Mouse (Mus musculus) left cerebral cortex, postnatal 4 days (tissue): Measurements from ENCODE around the gene Ttll12. TPM values are rescaled to one million over a fixed set of nuclear protein-coding genes. Genes with fewer than 3 reads are reported as not detected.

Source experiments
- DNase-seq: peaks from one replicate; pipeline ENCODE4 v3.0.0-alpha.2; 2022
- intact Hi-C: fragments of 180-260 bp; cut with DNase I; formaldehyde crosslinking; loops from one replicate; pipeline ENCODE4 v1.15.1; 2025
- total RNA-seq, 2 experiments: library from RNA; stranded (reverse); gene quantifications; 2 replicates each; pipeline ENCODE4 v1.2.3; 2021

Ttll12 gene
- total RNA-seq: 10 to 100 TPM; 28.4 to 30.8 TPM

GRCm38 (mm10) chr15:83594513-83595363, at the start of gene Ttll12:
TSS of gene Ttll12 (minus strand) at chr15:83595157.
- peak; percentile 98 for DNase-seq
- intact Hi-C loops: no loop called here

GRCm38 (mm10) chr15:83642518-83642917, 47.6 kb upstream of the Ttll12 start:
- no peak for DNase-seq
- intact Hi-C loops: no loop called here

DNA sequence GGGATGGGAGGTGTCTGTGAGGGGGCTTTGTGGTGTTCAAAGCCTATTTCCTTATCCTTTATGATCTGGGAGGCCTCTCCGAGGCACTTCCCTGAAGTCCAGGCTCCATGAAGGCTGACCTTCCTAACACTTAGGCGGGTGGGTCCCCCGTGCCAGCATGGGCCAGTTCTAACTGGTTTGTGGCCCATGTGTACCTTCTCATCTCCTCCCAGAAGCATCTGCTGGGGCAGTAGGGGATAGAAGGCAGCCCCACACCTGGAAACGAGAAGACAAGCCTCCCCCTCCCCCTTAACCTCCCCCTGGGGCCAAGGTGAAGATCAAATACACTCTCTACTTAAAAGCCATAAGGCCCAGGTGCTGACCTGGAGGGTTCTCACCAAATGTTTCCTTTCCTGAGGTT, 45.3 kb upstream of the Ttll12 start:
- intact Hi-C loops: no loop called here
- no peak for DNase-seq

DNA sequence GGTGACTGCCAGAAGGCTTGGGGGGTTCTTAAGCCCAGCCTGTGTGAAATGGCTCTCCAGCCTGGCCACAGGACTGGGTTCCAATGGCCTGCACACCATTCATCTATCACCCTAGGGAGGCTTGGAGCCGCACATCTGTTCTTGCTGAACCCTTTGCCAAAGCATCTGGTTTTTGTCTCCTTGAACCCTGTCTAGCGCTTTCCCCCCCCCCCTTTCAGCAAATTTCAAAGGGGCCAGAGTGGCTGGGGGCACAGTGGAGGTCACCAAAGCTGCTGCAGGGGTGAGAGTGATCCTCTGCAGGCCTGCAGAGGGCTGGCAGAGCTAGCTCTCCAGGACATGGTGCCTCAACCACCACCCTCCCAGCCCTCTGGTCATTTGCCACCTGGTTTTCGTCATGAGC, 44.2 kb upstream of the Ttll12 start:
- no peak for DNase-seq
- intact Hi-C loops: loop anchor here (10.0 kb wide), 1 partner anchor 116 kb away; no protein-coding TSS in a partner anchor

DNA sequence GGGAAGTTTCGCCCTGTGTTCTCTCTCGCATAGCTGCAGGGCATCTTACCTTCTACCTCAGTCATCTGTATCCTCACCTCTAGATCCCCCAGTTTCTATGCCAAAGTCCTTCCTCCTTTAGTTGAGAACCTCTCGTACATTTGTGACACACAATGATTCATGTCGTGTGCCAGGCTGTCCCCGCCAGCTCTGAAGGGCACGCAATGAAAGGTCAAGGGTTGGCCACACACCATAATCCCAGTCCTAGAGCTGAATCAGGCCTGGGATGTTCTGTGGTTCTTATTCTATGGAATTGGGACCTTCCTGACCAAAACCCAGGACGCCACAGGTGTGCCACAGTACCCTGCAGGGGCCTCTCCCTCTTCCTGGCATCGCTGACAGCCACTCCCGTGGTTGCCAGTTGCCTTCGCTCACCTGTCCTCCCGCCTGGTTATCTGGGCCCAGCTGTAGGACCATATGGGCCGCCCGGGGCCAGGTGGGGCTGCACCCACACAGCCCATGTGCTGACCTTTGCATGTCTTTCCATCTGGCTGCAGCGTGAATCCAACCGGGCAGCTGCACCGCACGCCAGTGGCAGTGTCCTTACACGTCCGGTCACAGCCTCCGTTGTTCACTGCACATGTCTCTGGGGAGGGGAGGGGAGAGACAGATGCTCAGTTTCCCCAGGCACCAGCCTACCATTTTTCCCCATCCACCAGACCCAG, 43.4 kb upstream of the Ttll12 start:
- intact Hi-C loops: loop anchor here (10.0 kb wide), 1 partner anchor 116 kb away; no protein-coding TSS in a partner anchor
- DNase-seq: no peak

GRCm38 (mm10) chr15:83636759-83637158, 41.8 kb upstream of the Ttll12 start:
- peak; percentile 25 for DNase-seq
- intact Hi-C loops: loop anchor here (10.0 kb wide), 1 partner anchor 118 kb away; no protein-coding TSS in a partner anchor

DNA sequence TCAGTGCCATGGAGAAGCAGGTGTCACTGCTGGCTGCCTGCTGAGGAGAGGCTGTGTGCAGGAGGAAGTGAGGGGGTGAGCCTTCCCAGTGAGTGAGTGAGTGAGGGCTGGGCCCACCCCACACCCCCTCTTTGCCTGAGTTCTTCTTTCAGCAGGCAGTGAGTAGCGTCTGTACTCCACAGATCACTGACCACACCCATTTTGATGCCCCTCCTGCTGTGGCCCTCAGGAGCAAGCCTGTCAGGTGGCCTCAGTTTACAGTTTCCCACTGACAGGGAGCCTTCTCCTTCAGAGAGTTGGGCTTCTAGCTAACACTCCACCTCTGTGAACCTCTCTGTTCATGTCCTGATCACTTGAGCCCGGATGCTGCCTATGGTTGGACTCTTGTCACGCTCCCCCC, 40.3 kb upstream of the Ttll12 start:
- intact Hi-C loops: loop anchor here (10.0 kb wide), 1 partner anchor 120 kb away; no protein-coding TSS in a partner anchor
- no peak for DNase-seq

- intact Hi-C loops: loop anchor here (10.0 kb wide), 1 partner anchor 121 kb away; no protein-coding TSS in a partner anchor
- no peak for DNase-seq
Measured at GRCm38 (mm10) chr15:83634076-83634475, 39.1 kb upstream of the Ttll12 start.

DNA sequence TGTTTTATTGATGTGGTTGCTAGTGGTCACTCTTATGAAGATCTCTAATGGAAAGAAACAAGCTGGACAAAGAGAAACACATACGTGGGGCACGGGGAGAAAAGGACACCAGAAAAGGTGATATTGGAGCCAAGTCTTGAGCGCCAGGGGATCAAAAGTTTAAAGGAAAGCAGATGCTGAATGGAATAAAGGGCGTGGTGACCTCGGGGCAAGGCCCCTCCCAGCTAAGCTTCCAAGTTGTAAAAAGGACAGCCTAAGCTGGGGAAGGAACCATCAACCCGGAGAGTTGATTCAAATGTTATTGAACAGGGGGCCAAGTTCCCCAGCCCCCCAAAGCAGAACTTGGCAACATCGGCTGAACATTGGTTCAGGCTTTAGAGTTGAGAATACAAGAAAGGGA, 36.1 kb upstream of the Ttll12 start:
- intact Hi-C loops: loop anchor here (10.0 kb wide), 1 partner anchor 124 kb away; no protein-coding TSS in a partner anchor
- DNase-seq: no peak

- intact Hi-C loops: loop anchor here (10.0 kb wide), 1 partner anchor 125 kb away; no protein-coding TSS in a partner anchor
- DNase-seq: no peak
Measured at GRCm38 (mm10) chr15:83629716-83630115, 34.8 kb upstream of the Ttll12 start.

DNA sequence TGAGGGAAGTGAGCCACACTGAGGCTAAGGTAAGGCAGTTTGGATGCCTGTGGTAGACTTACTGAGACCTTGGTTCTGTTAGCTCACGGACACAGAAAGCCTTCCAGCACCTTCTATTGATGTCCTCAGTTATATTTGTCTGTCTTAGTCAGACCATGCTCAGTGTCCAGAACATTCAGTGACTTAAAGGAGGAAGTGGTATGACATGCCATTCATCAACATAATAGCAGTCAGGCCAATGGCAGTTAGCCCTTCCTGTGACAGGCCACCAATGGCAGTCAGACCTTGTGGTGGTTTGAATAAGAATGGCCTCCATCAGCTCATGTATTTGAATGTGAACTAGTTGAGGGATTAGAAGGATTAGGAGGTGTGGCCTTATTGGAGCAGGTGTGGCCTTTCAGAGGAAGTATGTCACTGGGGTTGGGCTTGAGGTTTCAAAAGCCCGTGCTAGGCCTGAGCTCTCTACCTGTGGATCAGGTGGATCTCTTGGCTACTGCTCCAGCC, 31.2 kb upstream of the Ttll12 start:
- intact Hi-C loops: no loop called here
- DNase-seq: no peak

- intact Hi-C loops: no loop called here
- no peak for DNase-seq
Measured at GRCm38 (mm10) chr15:83615245-83615644, 20.3 kb upstream of the Ttll12 start.

DNA sequence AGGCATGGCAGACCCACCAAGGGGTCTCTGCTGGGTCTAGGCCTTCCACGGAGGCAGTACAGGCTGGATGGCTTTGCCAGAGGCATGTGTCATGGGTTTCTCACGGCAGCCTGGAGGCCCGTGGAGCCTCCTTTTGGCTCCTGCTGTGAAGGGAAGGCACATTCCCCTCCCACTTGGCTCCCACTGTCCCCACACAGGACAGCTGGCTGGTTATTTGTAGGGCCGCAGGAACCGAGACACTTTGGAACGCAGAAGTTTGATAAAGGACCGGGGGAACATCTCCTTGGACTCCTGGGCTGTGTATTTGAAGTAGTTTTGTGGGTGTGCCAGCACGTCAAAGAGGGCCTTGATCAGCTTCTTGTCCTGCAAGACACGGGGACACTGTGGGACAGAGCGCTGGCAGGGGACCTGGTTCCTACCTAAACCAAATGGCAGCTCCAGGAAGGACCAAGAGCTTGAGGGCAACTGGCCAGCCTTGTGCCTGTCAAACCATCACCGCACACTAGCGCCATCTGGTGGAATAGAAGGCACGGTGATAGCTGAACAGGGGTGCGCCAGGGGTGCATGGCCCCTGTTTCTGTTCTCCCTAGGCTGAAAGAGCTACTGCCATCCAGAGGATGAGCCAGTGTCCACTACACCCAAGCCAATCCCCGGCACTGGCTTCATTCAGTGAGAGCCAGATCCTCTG, 12.3 kb upstream of the Ttll12 start:
- intact Hi-C loops: no loop called here
- DNase-seq: peak; percentile 82

DNA sequence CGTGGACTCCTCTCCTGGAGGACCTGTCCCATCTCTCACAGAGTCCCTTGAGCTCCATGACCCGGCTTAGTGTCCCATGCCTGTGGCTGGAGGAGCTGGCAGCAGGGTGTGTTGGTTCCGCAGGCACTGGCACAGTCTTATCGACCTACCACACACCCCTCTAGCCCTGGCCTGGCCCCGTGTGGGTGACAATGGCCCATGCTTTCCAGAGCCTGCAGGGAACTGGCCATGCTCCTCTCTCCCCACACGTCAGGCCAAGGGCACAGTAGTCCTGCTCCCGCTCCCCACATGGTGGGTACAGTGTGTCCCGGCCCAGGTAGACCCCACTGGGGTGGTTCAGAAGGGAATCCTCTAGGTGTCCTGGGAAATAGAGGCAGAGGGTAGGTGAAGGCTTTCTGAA, 11.7 kb upstream of the Ttll12 start:
- intact Hi-C loops: no loop called here

DNA sequence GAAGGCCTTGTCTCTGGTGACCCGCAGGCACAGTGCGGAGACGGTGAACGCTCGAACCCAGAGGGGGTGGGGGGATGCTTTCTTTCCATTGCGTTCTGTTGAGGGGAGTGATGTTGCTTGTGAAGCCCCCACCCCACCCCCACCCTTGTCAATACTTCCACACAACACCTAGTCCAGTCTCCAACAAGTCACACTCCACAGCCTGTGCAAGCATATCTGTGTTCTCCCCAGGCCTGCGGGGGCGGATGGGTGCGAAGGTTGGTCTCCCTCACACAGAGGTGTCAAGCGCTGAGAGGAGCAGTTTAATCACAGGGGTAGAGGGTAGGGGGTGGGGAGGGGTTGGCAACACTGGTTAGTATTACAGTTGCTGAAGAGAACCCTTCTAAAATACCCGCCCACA, 11.3 kb upstream of the Ttll12 start:
- DNase-seq: no peak
- intact Hi-C loops: no loop called here

More for the DNA sequence above, 11.7 kb upstream of the Ttll12 start:
- DNase-seq: no peak

GRCm38 (mm10) chr15:83603426-83603825, 8.5 kb upstream of the Ttll12 start:
- DNase-seq: no peak
- intact Hi-C loops: no loop called here

DNA sequence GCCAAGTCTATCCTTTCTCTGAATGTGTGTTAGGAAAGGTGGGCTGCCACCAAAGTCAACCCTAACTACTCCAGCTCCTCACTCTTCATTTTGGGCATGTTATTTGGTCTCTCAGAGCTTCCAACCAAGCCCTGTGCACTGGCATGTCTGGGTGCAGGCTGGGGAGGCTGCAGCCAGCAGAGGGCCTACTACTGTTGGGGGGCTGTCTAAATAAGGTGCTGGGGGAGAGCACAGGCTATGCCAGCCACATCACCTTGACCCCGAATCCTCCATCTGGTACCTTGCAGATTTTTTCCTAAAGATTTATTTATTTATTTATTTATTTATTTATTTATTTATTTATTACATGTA, 8.1 kb upstream of the Ttll12 start:
- intact Hi-C loops: no loop called here
- no peak for DNase-seq

GRCm38 (mm10) chr15:83602372-83603045, 7.6 kb upstream of the Ttll12 start:
- intact Hi-C loops: no loop called here
- no peak for DNase-seq

GRCm38 (mm10) chr15:83601185-83601584, 6.2 kb upstream of the Ttll12 start:
- intact Hi-C loops: no loop called here
- no peak for DNase-seq

DNA sequence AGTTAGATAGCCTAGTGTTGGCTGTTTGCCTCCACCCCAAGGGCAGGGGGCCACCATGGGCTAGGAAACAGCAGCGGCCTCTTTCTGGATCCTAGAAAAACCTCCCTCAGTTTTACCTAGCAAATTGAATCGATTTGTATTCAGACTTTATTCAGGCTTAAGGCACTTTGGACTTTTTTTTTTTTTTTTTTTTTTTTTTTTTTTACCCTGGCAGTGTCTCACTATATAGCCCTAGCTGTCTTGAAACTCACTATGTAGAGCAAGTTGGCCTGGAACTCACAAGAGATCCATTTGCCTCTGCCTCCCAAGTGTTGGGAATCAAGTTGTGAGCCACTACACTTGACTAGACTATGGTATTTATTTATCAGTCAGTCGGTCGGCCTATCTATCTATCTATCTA, 1.9 kb upstream of the Ttll12 start:
- intact Hi-C loops: no loop called here
- no peak for DNase-seq
